Mouse (Mus musculus) forebrain, embryonic 15.5 days (tissue): ENCODE results near the gene Rps27l. TPM values are rescaled to one million over a fixed set of nuclear protein-coding genes. Genes with fewer than 3 reads are reported as not detected.

ENCODE experiments used
- ATAC-seq: fragments of 200-750 bp; cut with Nextera tagmentation; replicated peaks from 2 replicates; pipeline ENCODE4 v1.8.0; 2017; ENCODE audit warnings: mild to moderate bottlenecking, moderate TSS enrichment, moderate library complexity
- H3K27ac ChIP-seq: fragments of 300-500 bp; sonication (generic); replicated peaks from 2 replicates; pipeline ENCODE4 v1.5.1; 2015; ENCODE audit warnings: mild to moderate bottlenecking, inconsistent platforms
- H3K27me3 ChIP-seq: fragments of 300-500 bp; sonication (generic); 2 replicates; pipeline ENCODE4 v1.6.1; 2015; ENCODE audit warnings: inconsistent platforms
- H3K36me3 ChIP-seq: fragments of 300-500 bp; sonication (generic); 2 replicates; pipeline ENCODE4 v1.6.1; 2015; ENCODE audit warnings: mild to moderate bottlenecking, inconsistent platforms
- H3K4me1 ChIP-seq: fragments of 300-500 bp; sonication (generic); 2 replicates; pipeline ENCODE4 v1.6.1; 2015; ENCODE audit warnings: inconsistent platforms
- H3K4me2 ChIP-seq: fragments of 300-500 bp; sonication (generic); replicated peaks from 2 replicates; pipeline ENCODE4 v1.6.1; 2015; ENCODE audit warnings: mild to moderate bottlenecking, inconsistent platforms
- H3K4me3 ChIP-seq: fragments of 300-500 bp; sonication (generic); 2 replicates; pipeline ENCODE4 v1.5.1; 2015; ENCODE audit warnings: mild to moderate bottlenecking, inconsistent platforms
- H3K9ac ChIP-seq: fragments of 300-500 bp; sonication (generic); replicated peaks from 2 replicates; pipeline ENCODE4 v1.6.1; 2015; ENCODE audit warnings: mild to moderate bottlenecking, inconsistent platforms
- H3K9me3 ChIP-seq: fragments of 300-500 bp; sonication (generic); 2 replicates; pipeline ENCODE4 v1.6.1; 2016; ENCODE audit warnings: inconsistent platforms
- whole genome bisulfite sequencing: fragments of 180-500 bp; shearing (Covaris S2); methylation state at CpG from one replicate; pipeline ENCODE4 v1.1.7; 2015; ENCODE audit warnings: mixed read lengths; 5-methylcytosine and 5-hydroxymethylcytosine counted together
- polyA plus RNA-seq: library from polyadenylated mRNA; unstranded; fragments of >200 nt; fragmentation: Nextera tagmentation; extraction: Ambion mirVana; gene quantifications from 2 replicates; pipeline ENCODE4 v1.2.1, GENCODE M21; 2015

Rps27l gene
- polyA plus RNA-seq, 1 experiment from 2014 or later, result 333 TPM

DNA sequence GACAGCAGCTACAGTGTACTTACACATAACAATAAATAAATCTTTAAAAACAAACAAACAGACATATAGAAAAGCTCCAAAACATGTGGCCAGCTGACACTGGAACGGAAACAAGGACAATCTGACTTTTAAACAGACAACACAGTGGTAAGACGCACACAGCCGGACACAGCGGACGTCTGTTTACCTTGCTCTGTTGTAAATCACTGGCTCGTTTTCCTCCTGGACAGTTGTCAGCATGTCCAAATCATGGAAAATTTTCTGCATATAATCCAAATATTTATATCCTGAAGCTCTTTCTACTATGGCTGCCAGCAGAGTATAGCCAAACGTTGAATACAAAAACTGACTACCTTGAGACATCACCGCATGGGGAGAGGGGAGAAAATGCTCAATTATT is 21.6 kb downstream of the Rps27l start:
- H3K27me3 ChIP-seq, result no peaks in the 10 kb centered on the region
- no peak overlapping the region for H3K9ac ChIP-seq
- H3K4me1 ChIP-seq, result no peaks in the 10 kb centered on the region
- no peak overlapping the region for H3K4me3 ChIP-seq
- H3K4me2 ChIP-seq, result no peak overlapping the region
- no peak for ATAC-seq
- H3K9me3 ChIP-seq, result no peaks in the 10 kb centered on the region
- no peak overlapping the region for H3K27ac ChIP-seq
- peaks cover 22% of the 10 kb centered on the region for H3K36me3 ChIP-seq
- WGBS, result 85% methylated on average over 8 of the region's 8 CpGs

- H3K27me3 ChIP-seq, result no peaks in the 10 kb centered on the region
- H3K4me2 ChIP-seq, result no peak overlapping the region
- H3K36me3 ChIP-seq, result peaks cover 15% of the 10 kb centered on the region
- no peak overlapping the region for H3K9ac ChIP-seq
- H3K4me1 ChIP-seq, result peaks cover 9% of the 10 kb centered on the region
- H3K9me3 ChIP-seq, result no peaks in the 10 kb centered on the region
- WGBS, result 74% methylated on average over 8 of the region's 8 CpGs
- H3K4me3 ChIP-seq, result no peak overlapping the region
- no peak for ATAC-seq
- no peak overlapping the region for H3K27ac ChIP-seq
These were observed 25.2 kb downstream of the Rps27l start for GRCm38 (mm10) chr9:66971116-66971515.

DNA sequence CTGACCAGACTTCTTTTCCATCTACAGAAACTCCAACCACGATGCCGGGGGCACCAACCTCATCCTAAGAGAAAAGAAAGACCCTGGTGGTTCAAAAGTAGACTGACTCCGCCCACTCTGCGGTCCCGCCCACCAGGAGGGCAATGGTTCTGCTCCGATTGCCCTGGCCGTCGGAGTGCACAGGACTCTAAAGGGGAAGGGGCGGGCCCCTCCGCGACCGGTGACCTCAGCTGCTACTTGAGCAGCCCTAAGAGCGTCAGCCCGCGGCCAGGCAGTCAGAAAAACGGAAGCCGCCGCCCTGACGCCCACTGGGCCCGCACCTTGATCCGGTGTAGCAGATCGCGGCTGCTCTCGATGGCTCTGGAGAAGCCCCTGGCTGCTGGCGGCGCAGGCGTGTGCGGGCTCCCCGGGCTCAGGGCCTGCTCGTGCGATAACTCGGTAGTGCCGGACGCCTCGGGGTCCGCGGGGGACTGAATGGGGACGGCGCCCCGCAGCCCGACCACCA is 28.9 kb downstream of the Rps27l start:
- Histone ChIP-seq H3K27me3 (no peaks in the 10 kb centered on the region), H3K36me3 (peaks cover 12% of the 10 kb centered on the region), H3K9me3 (no peaks in the 10 kb centered on the region), H3K27ac (peak overlapping the region; percentile 83), H3K4me2 (peak overlapping the region; percentile 66), H3K4me1 (peaks cover 9% of the 10 kb centered on the region), H3K9ac (peak overlapping the region; percentile 63), H3K4me3 (peak overlapping the region; percentile 63)
- under 1% methylated on average over 40 of the region's 41 CpGs for WGBS
- ATAC-seq, result peak; percentile 83

DNA sequence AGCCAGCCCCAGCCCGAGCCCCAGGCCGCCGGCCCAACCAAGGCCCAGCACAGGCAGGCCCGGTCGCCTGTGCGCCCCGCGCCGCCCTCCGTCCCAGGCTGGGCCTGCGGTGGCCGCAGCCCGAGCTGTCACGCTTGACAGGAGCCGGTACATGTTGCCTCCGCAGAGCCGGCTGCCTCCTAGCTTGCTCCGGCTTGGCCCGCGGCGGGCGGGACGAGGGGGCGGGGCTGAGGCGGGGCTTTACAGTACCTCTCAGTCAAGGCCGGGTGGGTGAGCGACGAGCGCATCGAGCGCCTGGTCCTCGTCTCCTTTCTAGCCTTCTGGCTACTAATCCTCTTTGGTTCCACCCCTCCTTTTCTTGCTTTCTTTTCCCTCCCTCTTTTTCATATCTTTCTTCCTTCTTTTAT is 29.4 kb downstream of the Rps27l start, which contains the start of gene Lactb:
Gene Lactb (minus strand): TSS at position 246 of the 407 bp plus-strand sequence.
- H3K27ac ChIP-seq, result peak within 1 kb of the TSS; percentile 83
- peak; percentile 99 for ATAC-seq
- H3K4me3 ChIP-seq, result peak within 1 kb of the TSS; percentile 63
- peaks cover 9% of the 10 kb centered on the region for H3K4me1 ChIP-seq
- WGBS, result under 1% methylated on average over 32 of the region's 32 CpGs
- H3K27me3 ChIP-seq, result no peaks in the 10 kb centered on the region
- peak within 1 kb of the TSS; percentile 63 for H3K9ac ChIP-seq
- H3K9me3 ChIP-seq, result no peaks in the 10 kb centered on the region
- H3K4me2 ChIP-seq, result peak within 1 kb of the TSS; percentile 66
- H3K36me3 ChIP-seq, result peaks cover 7% of the 10 kb centered on the region

DNA sequence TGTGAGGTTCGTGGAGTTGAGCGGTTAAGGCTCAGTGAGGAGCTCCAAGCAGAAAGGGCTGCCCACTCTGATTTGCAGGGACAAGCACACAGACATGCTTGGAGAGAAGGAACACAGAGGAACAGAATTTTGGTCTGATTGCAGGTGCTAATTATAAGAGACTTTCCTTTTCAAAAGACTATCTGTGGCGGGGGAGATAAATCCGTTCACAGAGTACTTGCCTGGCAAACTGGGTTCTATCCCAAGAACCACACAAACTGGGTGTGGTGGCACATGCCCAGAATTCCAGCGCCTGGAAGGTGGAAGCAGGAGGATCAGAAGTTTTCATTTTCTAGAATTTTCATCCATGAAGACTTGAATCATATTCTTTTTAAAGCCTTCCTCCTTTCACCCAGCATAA is 31.2 kb downstream of the Rps27l start:
- ATAC-seq, result no peak
- WGBS, result 80% methylated on average over 5 of the region's 5 CpGs
- H3K9ac ChIP-seq, result no peak overlapping the region
- no peaks in the 10 kb centered on the region for H3K27me3 ChIP-seq
- peaks cover 9% of the 10 kb centered on the region for H3K4me1 ChIP-seq
- H3K27ac ChIP-seq, result no peak overlapping the region
- no peaks in the 10 kb centered on the region for H3K9me3 ChIP-seq
- H3K36me3 ChIP-seq, result no peaks in the 10 kb centered on the region
- no peak overlapping the region for H3K4me2 ChIP-seq
- H3K4me3 ChIP-seq, result no peak overlapping the region

- no peak overlapping the region for H3K9ac ChIP-seq
- no peak for ATAC-seq
- H3K27me3 ChIP-seq, result no peaks in the 10 kb centered on the region
- H3K4me2 ChIP-seq, result no peak overlapping the region
- H3K36me3 ChIP-seq, result no peaks in the 10 kb centered on the region
- H3K4me1 ChIP-seq, result peaks cover 9% of the 10 kb centered on the region
- 90% methylated on average over 1 of the region's 1 CpGs for WGBS
- H3K4me3 ChIP-seq, result no peak overlapping the region
- no peaks in the 10 kb centered on the region for H3K9me3 ChIP-seq
- no peak overlapping the region for H3K27ac ChIP-seq
These were observed 32.1 kb downstream of the Rps27l start for GRCm38 (mm10) chr9:66977982-66978381.

DNA sequence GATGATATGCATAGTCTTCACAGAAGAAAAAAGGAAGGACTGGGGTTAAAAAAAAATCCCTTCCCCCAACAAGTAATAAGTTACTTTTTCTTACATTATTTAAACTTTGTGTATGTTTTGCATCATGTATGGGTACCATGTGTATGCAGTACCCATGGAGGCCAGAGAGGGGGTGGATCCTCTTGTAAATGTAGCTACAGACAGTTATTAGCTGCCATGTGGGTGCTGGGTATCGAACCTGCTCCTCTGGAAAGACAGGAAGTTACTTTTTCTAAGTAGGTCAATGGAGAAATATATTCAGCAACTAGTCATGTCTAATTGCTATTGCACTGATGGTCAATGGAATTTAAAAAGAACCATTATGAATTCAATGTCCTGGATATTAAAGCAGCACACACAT is 32.6 kb downstream of the Rps27l start:
- H3K9ac ChIP-seq, result no peak overlapping the region
- H3K4me1 ChIP-seq, result peaks cover 9% of the 10 kb centered on the region
- 88% methylated on average over 1 of the region's 1 CpGs for WGBS
- H3K27ac ChIP-seq, result no peak overlapping the region
- no peak overlapping the region for H3K4me3 ChIP-seq
- no peak overlapping the region for H3K4me2 ChIP-seq
- H3K36me3 ChIP-seq, result no peaks in the 10 kb centered on the region
- no peaks in the 10 kb centered on the region for H3K9me3 ChIP-seq
- no peak for ATAC-seq
- H3K27me3 ChIP-seq, result no peaks in the 10 kb centered on the region

DNA sequence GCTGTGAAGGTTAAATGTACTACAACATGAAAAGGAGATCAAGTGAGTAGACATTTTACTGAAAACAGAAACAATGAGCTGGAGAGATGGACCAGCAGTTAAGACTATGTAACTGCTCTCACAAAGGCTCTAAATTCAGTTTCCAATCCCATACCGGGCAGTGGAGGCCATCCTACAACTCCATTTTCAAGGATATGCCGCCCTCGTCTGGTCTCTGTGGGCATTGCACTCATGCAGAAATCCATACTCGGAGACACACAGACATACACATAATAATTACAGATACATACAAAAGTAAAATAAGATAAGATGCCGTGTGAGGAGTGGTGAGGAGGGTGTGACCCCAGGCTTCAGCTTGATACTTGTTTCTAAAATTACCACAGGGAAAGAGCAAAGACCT is 34.6 kb downstream of the Rps27l start:
- Histone ChIP-seq H3K27ac (no peak overlapping the region), H3K9me3 (no peaks in the 10 kb centered on the region), H3K36me3 (no peaks in the 10 kb centered on the region), H3K4me1 (peaks cover 4% of the 10 kb centered on the region), H3K4me3 (no peak overlapping the region), H3K9ac (no peak overlapping the region), H3K4me2 (no peak overlapping the region), H3K27me3 (no peaks in the 10 kb centered on the region)
- no peak; the same call in 1 of the 2 replicates for ATAC-seq
- WGBS, result 8% methylated on average over 5 of the region's 5 CpGs

- Histone ChIP-seq H3K9ac (no peak overlapping the region), H3K4me3 (no peak overlapping the region), H3K36me3 (no peaks in the 10 kb centered on the region), H3K9me3 (no peaks in the 10 kb centered on the region), H3K4me1 (no peaks in the 10 kb centered on the region), H3K4me2 (no peak overlapping the region), H3K27ac (no peak overlapping the region), H3K27me3 (no peaks in the 10 kb centered on the region)
- WGBS, result 77% methylated on average over 7 of the region's 7 CpGs
- no peak for ATAC-seq
These were observed 36.2 kb downstream of the Rps27l start for GRCm38 (mm10) chr9:66982085-66982484.

DNA sequence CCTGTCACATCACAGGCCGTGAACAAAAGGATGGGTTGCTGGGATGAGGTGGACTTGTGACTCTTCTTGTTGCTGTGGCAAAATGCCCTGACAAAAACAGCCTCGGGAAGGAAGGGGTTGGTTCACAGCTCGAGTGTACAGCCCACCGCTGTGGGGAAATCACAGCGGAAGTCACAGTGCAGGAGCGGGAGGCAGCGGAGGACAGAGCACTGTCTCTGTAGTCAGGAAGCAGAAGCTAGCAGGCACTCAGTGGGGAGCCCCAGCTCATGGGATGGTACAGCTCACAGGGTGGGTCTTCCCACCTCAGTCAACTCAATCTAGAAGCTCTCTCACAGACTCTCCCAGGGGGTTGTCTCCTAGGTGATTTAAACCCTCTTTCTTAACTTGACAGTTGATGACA is 39.5 kb downstream of the Rps27l start:
- H3K4me1 ChIP-seq, result no peaks in the 10 kb centered on the region
- no peaks in the 10 kb centered on the region for H3K27me3 ChIP-seq
- no peak for ATAC-seq
- no peaks in the 10 kb centered on the region for H3K9me3 ChIP-seq
- no peak overlapping the region for H3K4me3 ChIP-seq
- WGBS, result 81% methylated on average over 7 of the region's 7 CpGs
- no peaks in the 10 kb centered on the region for H3K36me3 ChIP-seq
- H3K27ac ChIP-seq, result no peak overlapping the region
- H3K4me2 ChIP-seq, result no peak overlapping the region
- H3K9ac ChIP-seq, result no peak overlapping the region

DNA sequence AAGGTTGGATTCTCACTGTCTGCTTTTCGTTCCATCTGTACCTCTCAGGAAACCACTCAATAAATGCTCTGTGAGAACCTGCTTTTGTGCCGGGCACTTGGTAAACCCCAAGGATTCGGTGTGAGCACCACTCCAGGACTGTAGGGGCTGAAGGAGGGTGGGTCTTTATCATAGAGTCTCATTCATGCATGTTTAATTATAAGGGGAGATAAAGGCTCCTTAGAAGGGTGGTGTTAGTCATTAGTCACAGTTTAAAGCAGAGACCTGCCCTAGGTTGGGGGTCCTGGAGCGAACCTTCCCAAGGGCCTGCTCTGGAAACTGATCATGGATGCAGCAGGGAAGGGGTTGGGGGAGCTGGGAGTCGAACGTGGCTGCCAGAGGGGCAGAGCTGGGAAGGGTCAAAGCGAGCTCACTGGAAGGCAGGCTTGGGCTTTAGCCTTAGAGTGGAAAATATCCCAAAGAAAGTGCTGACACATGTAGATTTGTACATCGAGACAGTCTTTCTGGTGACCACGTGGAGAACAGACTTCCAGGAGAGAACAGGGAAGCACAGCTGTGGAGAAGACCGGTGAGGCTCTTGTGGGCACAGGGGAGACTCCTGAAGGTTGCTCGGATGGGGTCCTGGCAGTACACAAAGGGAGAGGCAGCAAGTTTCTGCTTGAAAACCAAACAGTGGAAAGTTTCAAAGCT is 42.5 kb downstream of the Rps27l start:
- no peak overlapping the region for H3K4me2 ChIP-seq
- no peaks in the 10 kb centered on the region for H3K36me3 ChIP-seq
- H3K4me1 ChIP-seq, result no peaks in the 10 kb centered on the region
- no peak overlapping the region for H3K9ac ChIP-seq
- WGBS, result 57% methylated on average over 11 of the region's 11 CpGs
- H3K27me3 ChIP-seq, result no peaks in the 10 kb centered on the region
- no peaks in the 10 kb centered on the region for H3K9me3 ChIP-seq
- ATAC-seq, result no peak
- H3K27ac ChIP-seq, result no peak overlapping the region
- H3K4me3 ChIP-seq, result no peak overlapping the region

- Histone ChIP-seq H3K4me3 (no peak overlapping the region), H3K27ac (no peak overlapping the region), H3K9ac (no peak overlapping the region), H3K4me1 (no peaks in the 10 kb centered on the region), H3K27me3 (no peaks in the 10 kb centered on the region), H3K4me2 (no peak overlapping the region), H3K36me3 (no peaks in the 10 kb centered on the region), H3K9me3 (no peaks in the 10 kb centered on the region)
- WGBS, result 52% methylated on average over 6 of the region's 6 CpGs
- ATAC-seq, result no peak
These were observed 43.1 kb downstream of the Rps27l start for GRCm38 (mm10) chr9:66988888-66989414.

GRCm38 (mm10) chr9:66989581-66989980 is 43.7 kb downstream of the Rps27l start:
- H3K9me3 ChIP-seq, result no peaks in the 10 kb centered on the region
- no peak overlapping the region for H3K4me3 ChIP-seq
- H3K4me2 ChIP-seq, result no peak overlapping the region
- no peaks in the 10 kb centered on the region for H3K27me3 ChIP-seq
- ATAC-seq, result no peak
- H3K4me1 ChIP-seq, result no peaks in the 10 kb centered on the region
- H3K9ac ChIP-seq, result no peak overlapping the region
- H3K27ac ChIP-seq, result no peak overlapping the region
- WGBS, result 79% methylated on average over 6 of the region's 6 CpGs
- no peaks in the 10 kb centered on the region for H3K36me3 ChIP-seq
